Mouse (Mus musculus) kidney, adult 18-20 months (tissue): ENCODE results near the gene Ppan.
A peak's percentile ranks its signal among the peaks of the same experiment; 100 is the strongest.

Experiments used
- DNase-seq: peaks from one replicate; pipeline ENCODE4 v3.0.0; 2021

Ppan gene

DNA sequence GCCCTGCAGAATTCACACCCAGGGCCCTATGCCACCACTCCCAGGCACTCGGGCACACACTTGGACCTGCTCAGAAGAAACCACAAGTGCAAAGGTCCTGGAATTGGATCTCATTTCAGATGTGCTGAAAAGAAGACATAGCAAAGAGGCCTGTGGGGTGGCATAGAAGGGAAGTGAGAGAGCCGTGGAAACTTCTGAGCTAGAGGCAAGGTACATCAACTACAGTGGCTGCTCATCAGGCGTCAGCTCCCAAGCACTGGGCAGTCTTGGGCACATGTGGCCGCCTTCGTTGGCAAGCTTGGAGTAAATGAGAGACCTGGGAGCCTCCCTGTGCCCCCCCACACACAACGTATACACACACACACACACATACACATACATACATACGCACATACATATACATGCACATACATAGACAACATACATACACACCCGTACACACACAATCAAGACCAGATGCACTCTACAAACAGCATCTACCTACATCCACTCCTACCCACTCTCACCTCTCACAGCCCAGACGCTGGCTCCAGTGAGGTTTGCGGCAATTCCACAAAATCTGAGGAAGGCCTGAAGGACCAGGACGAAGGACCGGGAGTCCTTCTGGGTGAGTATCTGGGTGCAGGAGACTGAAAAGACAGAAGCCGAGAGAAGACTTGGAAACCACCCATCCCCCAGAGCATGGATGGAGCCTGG lies 8.7 kb upstream of the Ppan start, which contains the start of gene Angptl6:
TSS of gene Angptl6 (minus strand) at position 631 of the 696 bp plus-strand sequence.
- no peak for DNase-seq

DNA sequence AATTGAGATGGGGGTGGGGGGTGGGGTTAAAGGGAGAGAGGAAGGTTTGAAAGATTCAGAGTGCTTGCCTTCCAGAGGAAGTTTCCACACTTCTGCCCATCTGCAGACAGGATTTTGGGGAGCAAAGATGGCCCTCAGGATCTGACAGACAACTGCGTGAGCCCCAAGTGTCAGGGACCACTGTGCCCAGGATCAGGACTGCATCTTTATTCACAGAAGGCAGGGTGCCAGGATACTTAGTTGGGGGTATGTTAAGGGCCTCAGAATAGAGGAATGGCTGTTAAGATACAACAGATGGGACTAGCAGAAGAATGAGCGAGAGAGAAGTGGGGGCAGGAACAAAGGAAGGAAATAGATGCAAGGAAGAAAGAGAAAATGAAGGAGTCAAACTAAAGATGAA lies 1.4 kb upstream of the Ppan start:
- no peak for DNase-seq

DNA sequence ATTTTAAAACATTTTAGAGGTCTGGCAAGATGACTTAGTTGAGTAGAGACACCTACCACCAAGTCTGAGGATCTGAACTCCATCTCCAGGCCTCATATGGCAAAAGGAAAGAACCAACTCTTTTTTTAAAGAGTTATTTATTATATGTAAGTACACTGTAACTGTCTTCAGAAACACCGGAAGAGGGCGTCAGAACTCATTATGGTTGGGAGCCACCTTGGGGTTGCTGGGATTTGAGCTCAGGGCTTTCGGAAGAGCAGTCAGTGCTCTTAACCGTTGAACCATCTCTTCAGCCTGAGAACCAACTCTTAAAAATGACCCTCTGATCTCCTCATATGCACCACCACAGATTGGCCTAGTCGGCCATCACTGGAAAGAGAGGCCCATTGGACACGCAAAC lies 784 bp upstream of the Ppan start:
- DNase-seq, result no peak

DNA sequence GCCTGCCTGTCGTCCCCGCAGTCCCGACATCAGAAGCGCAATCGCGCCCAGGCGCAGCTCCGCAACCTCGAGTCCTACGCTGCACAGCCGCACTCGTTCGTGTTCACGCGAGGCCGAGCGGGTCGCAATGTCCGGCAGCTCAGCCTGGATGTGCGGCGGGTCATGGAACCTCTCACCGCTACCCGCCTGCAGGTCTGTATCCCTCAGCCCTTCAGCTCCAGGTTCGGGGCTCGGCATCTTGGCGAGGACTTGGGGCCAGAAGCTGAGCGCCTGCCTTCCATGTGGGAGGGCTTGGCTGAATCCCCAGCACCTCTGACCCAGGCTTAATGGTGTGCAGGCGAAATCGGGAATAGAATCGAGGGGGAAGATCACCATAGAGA lies 401 bp downstream of the Ppan start:
- DNase-seq, result no peak

DNA sequence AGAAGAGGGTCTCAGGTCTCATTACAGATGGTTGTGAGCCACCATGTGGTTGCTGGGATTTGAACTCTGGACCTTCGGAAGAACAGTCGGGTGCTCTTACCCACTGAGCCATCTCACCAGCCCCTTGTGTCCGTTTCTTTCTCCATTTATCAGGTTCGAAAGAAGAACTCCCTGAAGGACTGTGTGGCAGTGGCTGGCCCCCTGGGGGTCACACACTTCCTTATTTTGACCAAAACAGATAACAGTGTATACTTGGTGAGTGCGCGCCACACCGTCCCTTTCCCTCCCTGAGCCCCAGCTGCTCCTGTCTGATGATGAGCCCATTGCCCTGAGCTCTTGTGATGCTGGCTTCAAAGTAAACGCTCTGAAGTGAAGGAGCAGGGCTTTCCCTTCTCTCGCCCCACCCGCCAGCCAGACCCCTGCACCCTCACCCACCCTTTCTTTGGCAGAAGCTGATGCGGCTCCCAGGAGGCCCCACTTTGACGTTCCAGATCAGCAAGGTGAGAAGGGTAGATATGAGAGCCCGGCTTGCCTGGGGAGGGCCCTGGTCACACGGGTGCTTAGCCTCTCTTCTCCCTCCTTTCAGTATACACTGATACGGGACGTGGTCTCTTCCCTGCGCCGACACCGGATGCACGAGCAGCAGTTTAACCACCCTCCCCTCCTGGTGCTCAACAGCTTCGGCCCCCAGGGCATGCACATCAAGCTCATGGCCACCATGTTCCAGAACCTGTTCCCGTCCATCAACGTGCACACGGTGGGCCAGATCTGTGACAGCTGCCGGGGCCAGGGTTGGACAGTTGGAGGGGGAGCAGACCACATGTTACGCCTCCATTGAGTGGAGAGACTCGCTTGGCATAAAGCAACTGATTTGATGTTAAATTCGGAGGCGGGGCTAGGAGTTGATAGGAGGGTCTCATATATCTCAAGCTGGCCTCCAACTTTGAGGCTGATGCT lies 1.5 kb downstream of the Ppan start:
- no peak for DNase-seq

DNA sequence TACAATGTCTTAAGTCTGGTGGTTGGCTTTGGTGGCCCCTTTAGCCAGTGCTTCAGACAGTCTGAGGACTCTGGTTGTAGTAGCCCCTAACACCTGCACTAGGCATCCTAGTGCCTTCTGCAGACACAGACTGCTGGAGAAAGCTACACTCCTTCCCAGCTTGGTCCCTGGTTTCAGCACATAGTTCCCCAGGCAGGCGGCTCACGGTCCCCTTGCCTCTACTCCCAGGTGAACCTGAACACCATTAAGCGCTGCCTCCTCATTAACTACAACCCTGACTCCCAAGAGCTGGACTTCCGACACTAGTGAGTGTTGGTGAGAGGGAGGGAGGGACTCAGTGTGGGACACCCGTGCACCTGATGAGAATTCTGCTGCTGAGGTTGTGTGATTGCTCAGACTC lies 2.4 kb downstream of the Ppan start:
- no peak for DNase-seq

DNA sequence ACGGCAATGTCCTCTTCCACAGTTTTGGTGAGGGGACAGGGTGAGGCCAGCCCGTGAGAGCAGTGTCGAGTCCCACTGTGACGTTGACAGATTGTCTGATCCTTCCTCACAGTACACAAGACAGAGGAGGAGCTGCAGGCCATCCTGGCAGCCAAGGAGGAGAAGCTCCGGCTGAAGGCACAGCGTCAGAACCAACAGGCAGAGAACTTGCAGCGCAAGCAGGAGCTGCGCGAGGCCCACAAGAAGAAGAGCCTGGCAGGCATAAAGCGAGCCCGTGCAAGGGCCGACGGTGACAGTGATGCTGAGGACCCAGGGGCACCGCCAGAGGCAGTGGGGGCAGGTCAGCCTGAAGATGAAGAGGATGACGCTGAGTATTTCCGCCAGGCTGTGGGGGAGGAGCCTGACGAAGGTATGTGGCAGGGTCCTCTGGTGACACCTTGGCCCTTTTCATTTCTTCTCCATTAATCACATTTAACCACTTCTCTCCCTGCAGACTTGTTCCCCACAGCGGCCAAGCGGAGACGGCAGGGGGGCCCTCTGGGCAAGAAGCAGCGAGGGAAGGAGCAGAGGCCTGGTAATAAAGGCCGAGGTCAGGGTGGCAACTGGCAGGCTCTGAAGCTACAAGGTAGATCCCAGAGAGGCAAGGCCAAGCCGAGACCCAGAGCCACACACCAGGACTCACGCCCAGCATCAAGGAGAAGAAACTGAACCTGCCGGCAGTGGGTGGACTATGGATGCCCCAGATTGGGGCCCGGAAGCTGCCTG lies 3.5 kb downstream of the Ppan start:
- DNase-seq, result no peak

DNA sequence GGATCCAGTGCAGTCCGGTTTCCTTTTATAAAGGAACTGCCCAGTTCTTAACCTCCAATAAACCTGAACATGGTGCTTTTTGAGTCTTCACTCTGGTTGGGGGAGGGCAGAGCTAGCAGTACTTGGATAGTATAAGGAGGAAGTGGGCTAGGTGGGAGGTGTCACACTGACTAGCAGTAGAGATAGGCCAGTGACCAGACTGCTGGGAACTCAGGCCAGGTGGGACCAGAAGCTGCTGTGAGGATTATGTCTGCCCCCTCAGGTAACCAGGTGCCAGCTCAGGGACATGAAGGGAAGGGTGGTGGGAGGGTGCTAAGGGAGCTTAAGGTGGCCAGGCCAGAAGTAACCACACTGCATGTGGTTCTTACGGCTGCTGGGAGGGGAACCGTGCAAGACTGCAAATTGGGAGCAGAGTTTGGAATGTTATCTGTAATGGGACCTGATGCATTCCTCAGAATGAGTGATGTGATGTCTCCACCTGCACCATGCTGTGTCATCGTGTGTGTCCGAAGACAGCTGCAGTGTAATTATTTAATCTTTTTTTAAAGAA lies 4.2 kb downstream of the Ppan start:
- DNase-seq, result no peak

DNA sequence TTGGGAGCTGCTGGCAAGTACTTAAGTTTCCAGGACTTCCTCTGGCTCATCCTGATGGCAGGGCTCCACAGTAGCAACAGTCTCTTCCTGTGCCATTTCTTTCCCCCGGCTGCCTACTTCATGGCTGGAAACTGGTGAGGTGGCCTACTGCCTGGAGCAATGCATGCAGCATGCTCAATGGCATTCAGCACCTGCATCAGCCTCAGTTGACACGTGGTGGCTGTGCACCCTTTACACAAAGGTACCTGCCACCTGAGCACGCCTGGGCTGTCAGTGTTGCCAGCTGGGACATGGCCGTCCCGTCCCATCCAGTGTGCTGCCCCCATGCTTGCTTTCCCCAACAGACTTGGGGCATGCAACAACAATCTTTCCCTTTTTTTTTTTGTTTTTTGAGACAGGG lies 5.1 kb downstream of the Ppan start:
- no peak for DNase-seq

DNA sequence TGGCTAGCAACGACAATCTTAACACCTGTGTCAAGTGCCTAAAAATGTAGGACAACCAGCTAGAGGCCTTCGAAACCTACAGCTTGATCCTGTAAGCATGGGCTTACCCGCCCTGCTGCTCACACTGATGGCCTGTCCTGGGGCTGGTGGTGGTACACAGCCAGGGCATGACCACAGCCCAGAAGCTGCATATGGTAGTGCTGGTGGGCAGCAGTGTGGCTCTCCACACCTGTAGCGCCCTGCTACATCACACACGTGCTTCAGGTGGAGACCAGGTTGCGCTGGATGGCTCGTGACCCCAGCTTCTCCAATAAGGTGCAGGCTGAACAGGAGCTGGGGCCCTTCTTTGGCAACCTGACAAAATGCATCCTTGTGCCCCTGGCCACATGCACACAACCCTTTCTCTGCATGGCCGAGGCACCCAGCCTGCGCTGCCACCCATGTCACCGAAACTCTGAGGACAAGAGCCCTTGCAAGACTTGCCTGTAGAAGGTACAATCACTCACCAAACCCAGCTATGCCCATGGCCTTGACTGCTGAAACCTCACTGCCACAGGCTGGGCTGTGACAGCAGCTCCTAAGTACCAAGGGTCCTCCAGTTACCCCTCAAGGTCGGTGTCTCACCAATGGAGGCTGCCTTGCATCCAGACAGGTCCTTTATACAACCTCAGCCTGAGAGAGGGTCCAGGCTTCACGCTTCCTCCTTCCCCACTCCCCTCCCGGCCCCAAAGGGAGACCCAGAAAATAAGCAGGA lies 5.8 kb downstream of the Ppan start:
- DNase-seq, result no peak

DNA sequence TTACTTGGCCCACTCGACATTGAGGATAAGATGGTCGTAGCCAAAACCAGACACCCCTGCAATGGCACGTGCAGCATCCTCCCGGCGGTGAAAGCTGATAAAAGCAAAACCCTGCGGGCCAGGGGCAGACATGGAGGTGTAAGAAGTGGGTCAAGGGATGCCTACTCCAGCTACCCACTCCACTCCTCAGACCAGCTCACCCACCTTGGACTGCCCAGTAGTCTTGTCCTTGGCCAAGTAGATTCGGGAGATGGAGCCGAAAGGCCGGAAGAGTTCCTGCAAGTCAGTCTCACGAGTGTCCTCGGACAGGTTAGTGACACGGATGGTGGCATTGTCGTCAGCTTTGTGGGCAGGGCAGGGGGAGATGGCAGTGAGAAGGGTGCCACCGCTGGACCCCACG lies 6.7 kb downstream of the Ppan start:
- no peak for DNase-seq

DNA sequence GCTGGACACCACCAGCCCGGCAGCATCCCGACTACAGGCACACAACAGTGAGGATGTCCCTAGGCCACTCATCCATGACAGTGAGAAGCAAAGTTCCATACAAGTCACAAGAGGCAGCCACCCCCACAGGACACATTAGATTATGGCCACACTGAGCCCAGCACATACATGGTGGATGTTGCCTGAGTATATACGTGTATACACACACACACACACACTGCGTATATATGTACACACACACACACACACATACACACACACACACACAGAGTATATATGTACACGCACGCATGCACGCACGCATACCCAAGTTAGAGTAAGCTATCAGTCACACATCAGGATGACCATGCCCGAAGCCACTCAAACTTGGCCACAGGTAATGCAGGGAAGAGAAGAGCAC lies 7.4 kb downstream of the Ppan start:
- DNase-seq, result no peak

DNA sequence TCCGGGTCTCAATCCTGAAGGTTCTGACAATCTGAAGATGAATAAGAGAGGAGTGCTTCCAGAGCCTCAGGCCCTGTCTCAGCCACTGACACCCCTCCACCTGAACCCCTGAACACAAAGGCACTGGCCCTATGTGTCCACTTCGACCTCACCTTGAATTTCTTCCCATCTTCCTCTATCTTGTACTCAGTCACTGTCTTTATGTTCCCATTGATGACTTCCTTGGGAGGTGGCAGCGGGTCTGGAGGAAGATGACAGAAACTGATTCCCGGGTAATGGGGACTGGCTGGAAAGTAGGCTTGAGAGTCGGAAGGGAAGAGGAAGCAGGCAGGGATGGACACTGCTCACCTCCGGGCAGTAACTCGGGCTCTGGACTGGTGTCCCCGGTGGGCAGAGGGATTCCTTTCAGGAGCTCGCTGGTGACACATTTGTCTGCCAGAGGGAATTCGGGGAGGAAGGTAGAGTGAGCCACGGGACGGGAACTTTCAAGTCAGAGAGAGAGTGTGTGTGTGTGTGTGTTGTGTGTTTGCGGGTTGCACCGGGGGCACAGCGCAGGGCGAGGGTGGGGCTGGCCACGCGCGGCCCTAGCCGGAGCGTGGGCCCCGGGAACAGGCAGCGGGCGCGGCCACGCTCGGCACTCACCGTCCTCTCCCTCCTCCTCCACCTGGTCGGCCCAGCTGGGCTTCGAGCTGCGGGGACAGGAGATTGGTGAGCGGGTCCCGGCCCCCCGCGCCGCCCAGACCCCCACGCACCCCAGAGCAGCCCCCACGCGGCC lies 9.9 kb downstream of the Ppan start:
- no peak for DNase-seq

DNA sequence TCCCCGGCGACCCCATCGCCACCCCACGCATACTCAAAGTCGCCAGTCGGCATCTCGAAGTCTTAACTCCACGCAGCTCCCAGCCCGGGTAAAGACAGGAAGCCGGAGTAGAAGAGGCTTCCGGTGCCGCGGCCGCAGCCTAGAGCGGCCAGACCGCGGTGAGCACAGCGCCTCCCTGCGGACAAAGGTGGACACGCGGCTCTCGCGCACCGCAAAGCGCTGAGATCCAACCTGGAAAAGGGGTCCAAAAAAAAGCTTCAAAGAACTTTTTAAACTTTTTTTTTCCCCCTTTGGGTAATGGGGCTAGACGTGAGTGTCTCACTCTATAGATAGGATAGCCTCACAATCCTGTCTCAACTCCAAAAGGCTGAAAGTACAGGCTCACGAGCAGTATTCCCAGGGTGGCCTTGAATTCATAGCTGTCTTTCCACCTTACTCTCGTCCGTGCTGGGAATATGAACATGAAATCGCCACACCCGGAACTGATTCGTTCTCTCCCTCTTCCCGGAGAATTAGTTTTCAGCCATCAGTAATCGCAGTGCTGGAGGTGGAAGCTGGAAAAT lies 10.6 kb downstream of the Ppan start, which contains the start of gene Eif3g:
TSS of gene Eif3g (minus strand) at position 113 of the 563 bp plus-strand sequence.
- peak; percentile 87 for DNase-seq

DNA sequence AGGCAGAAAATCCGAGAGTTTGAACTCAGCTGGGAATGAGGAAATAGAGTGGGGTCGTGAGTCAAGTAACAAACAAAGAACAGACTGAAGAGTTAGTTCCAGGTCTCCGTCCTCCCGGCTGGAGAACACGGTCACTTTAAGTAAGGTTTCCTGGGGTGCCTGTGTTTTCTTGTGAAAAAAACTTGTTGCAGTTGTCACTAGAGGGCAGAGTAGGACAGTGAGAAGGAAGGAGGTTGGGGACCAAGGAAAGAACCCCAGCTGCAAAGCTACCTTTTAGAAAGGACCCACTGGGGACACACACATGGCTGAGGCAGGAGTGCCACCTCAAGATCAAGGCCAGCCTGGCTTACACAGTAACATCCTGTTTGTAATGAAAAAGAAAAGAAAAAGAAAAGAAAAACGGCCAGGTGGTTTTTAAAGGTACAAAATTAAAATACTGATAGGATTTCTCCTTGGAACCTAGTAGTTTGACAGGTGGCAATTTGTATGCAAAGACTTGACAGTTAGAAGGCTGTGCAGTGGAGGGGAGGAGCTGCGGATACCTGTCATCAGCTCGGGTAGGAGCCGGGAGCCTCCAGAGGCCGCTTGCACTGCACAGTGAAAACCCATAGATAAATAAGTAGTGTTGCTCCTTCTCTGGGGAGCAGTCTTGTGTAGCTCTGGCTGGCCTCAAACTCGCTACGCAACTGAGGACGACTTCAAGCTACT lies 13.6 kb downstream of the Ppan start:
- DNase-seq, result peak; percentile 43

DNA sequence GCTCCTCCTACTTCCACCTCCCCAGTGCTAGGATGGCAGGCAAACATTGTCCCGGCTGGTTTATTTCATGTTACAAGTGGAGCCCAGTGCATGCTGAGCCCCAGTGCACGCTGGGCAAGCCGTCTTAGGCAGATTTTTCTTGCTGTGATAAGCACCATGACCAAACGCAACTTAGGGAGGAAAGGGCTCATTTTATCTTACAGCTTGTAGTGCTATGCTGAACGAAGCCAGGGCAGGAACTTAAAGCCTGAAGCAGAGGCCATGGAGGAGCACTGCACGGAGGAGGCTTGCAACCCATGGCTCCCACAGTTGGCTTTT lies 14.2 kb downstream of the Ppan start:
- no peak for DNase-seq

DNA sequence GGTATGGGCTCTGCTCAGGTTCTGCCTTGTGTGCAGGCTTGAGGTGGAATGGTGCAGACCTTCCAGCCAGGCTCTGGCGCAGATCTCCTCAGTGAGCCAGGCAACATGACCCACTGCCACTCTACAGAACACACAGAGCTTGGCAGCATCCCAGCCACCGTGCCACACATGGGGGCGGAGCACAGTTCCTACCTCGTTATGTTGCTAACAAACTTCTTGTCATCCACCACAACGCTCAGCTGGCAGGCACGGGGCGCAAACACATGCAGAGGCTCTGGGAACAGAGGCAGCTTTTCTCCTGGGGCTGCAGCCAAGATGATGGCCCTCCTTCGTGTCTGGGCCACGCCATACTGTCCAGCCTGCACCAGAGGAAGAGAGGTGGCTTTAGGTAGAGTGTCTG lies 22.0 kb downstream of the Ppan start:
- DNase-seq, result no peak

DNA sequence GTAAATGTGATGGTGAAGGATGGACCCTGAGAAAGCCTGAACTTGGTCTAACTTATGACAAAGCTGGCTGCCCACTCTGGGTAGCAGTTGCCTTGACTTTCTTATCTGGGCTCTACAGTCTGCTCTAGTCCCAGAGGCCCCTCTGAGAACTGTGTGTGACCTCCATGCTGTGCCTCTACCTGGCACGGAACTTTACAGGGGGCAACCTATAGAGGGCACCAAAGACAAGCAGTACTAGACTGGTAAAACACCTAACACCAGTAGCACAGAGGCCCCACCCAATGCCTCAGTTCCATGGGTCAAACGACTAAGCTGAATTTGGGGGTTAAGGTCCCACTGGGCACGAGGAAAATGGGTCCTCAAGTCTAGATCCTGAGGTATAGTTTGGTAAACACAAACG lies 28.2 kb downstream of the Ppan start:
- DNase-seq, result peak; percentile 29

DNA sequence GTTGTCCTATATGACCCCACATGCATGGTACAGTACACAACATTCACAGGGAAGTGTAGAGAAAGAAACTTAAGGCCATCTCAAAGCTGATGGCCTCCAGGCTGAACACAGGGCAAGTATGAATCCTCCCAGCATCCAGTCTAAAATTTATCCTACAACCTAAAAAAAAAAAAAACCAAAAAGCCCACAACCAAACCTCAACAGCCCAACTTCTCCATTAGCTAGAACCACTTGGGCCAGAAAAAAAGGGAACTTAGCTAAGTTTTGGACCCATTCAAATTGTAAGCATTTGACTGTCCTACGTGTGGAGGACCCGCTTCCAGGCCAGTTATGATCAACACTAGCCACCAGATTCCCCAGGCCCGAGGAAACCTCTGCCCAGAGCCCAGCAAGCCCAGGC lies 35.3 kb downstream of the Ppan start:
- no peak for DNase-seq
